Mouse (Mus musculus) heart, adult 2 months (tissue): ENCODE measurements around the gene Olig1.

Experiments
- CTCF ChIP-seq: fragments of 200-600 bp; IDR thresholded peaks from 2 replicates; pipeline ENCODE4 v1.8.1; 2022; ENCODE audit warnings: antibody characterized with exemption, mild to moderate bottlenecking, moderate library complexity
- EP300 ChIP-seq: fragments of 200-500 bp; IDR thresholded peaks from 2 replicates; pipeline ENCODE4 v1.6.1; 2011; ENCODE audit warnings: low read depth, low read length, control low read depth; ENCODE audit not compliant: insufficient read depth
- POLR2A ChIP-seq: fragments of 200-500 bp; IDR thresholded peaks from 2 replicates; pipeline ENCODE4 v1.6.1; 2011; ENCODE audit warnings: mild to moderate bottlenecking, low read depth, low read length, control low read depth; ENCODE audit not compliant: insufficient read depth

DNA sequence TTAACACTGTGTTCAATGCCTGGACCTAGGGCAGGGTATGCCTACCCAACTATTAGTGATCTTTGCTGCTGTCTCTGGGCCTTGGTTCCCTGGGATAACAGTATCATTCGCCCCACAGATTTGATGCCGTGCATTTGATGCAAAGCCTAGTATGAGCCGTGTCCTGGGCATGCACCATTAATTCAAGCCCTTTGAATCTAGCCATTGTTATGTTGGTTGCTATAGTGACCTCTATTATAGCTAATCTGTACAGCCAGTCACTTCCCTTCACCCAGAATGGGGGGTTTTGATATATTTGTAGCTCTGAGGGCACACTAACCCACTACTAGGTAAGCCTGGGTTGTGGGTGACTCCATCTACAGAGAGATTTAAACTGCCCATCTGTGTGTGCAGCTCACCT lies 40.3 kb downstream of the Olig1 start:
- TF ChIP-seq EP300 (no peak), POLR2A (no peak), CTCF (no peak)
